Mouse (Mus musculus): ENCODE measurements around the gene Rbm17. TPM values are rescaled to one million over a fixed set of nuclear protein-coding genes. Genes with fewer than 3 reads are reported as not detected.
"Not testable (repeated sequence)": the region's sequence is repeated elsewhere in the genome, so short reads cannot be mapped to it uniquely, and the experiment has no call there.

Rbm17 gene
- 10 to 100 TPM; 59.4 to 62.5 TPM for total RNA-seq (2021)
- long read RNA-seq, experiment 1, transcript Rbm17-201 (12 exons, 1,599 nt) = major isoform, 60 of 66 reads
- long read RNA-seq, experiment 1, partial matches to known transcripts = 1 of 66 reads
- long read RNA-seq, experiment 1, other reads (novel, unspliced or antisense) = 4 of 66 reads
- long read RNA-seq, experiment 2, transcript Rbm17-201 (12 exons, 1,599 nt) = major isoform, 42 of 48 reads
- long read RNA-seq, experiment 2, partial matches to known transcripts = 2 of 48 reads
- long read RNA-seq, experiment 2, other reads (novel, unspliced or antisense) = 4 of 48 reads

GRCm38 (mm10) chr2:11604053-11604452 is at the start of gene Rbm17:
Gene Rbm17 (minus strand): TSS chr2:11604153.
- DNase-seq = no peak
- intact Hi-C loops (cut with DNase I) = loop anchor here (5.0 kb wide), 3 partner anchors 57 to 173 kb away; partner anchors contain the start of genes Ankrd16, Fbh1 and Il15ra

GRCm38 (mm10) chr2:11653330-11653729 is 49.4 kb upstream of the Rbm17 start:
- DNase-seq = no peak
- intact Hi-C loops (cut with DNase I) = no loop called here

GRCm38 (mm10) chr2:11652780-11653179 is 48.8 kb upstream of the Rbm17 start:
- no peak for DNase-seq
- intact Hi-C loops (cut with DNase I) = no loop called here

GRCm38 (mm10) chr2:11652196-11652595 is 48.2 kb upstream of the Rbm17 start:
- no peak for DNase-seq
- intact Hi-C loops (cut with DNase I) = no loop called here

- intact Hi-C loops (cut with DNase I) = no loop called here
- DNase-seq = no peak
These were observed 47.5 kb upstream of the Rbm17 start for GRCm38 (mm10) chr2:11651476-11651875.

- intact Hi-C loops (cut with DNase I) = no loop called here
- DNase-seq = no peak
These were observed 41.3 kb upstream of the Rbm17 start for GRCm38 (mm10) chr2:11645297-11645696.

GRCm38 (mm10) chr2:11644057-11644456 is 40.1 kb upstream of the Rbm17 start:
- intact Hi-C loops (cut with DNase I) = no loop called here
- DNase-seq = no peak

GRCm38 (mm10) chr2:11642451-11642941 is 38.5 kb upstream of the Rbm17 start, which contains the start of gene Il2ra:
Gene Il2ra (plus strand): TSS chr2:11642807.
- intact Hi-C loops (cut with DNase I) = no loop called here
- DNase-seq = no peak

GRCm38 (mm10) chr2:11637115-11637514 is 33.2 kb upstream of the Rbm17 start:
- intact Hi-C loops (cut with DNase I) = no loop called here
- DNase-seq = no peak

GRCm38 (mm10) chr2:11636138-11636480 is 32.2 kb upstream of the Rbm17 start:
- intact Hi-C loops (cut with DNase I) = no loop called here
- no peak for DNase-seq

GRCm38 (mm10) chr2:11635471-11636137 is 31.7 kb upstream of the Rbm17 start:
- intact Hi-C loops (cut with DNase I) = no loop called here
- DNase-seq = no peak

GRCm38 (mm10) chr2:11635035-11635434 is 31.1 kb upstream of the Rbm17 start:
- intact Hi-C loops (cut with DNase I) = no loop called here
- no peak for DNase-seq

- no peak for DNase-seq
- intact Hi-C loops (cut with DNase I) = no loop called here
These were observed 21.9 kb upstream of the Rbm17 start, which contains the start of gene Gm17490 for GRCm38 (mm10) chr2:11625890-11626289. Gene Gm17490 (minus strand): TSS chr2:11626264.

GRCm38 (mm10) chr2:11623726-11624125 is 19.8 kb upstream of the Rbm17 start:
- intact Hi-C loops (cut with DNase I) = no loop called here
- DNase-seq = no peak

- intact Hi-C loops (cut with DNase I) = no loop called here
- no peak for DNase-seq
These were observed 19.2 kb upstream of the Rbm17 start for GRCm38 (mm10) chr2:11623173-11623572.

GRCm38 (mm10) chr2:11619598-11619997 is 15.6 kb upstream of the Rbm17 start:
- no peak for DNase-seq
- intact Hi-C loops (cut with DNase I) = no loop called here

GRCm38 (mm10) chr2:11616846-11617245 is 12.9 kb upstream of the Rbm17 start:
- intact Hi-C loops (cut with DNase I) = no loop called here
- no peak for DNase-seq

GRCm38 (mm10) chr2:11612939-11613338 is 9.0 kb upstream of the Rbm17 start:
- DNase-seq; intact Hi-C loops (cut with DNase I): not testable (repeated sequence)

GRCm38 (mm10) chr2:11606718-11607117 is 2.8 kb upstream of the Rbm17 start:
- DNase-seq; intact Hi-C loops (cut with DNase I): not testable (repeated sequence)

- no peak for DNase-seq
- intact Hi-C loops (cut with DNase I) = loop anchor here (5.0 kb wide), 3 partner anchors 58 to 172 kb away; partner anchors contain the start of genes Ankrd16, Fbh1 and Il15ra
These were observed 958 bp upstream of the Rbm17 start for GRCm38 (mm10) chr2:11604911-11605310.
